Mouse (Mus musculus) brain, embryonic 14.5 days (tissue): Measurements from ENCODE around the gene Gm17349.

Source experiments
- CTCF ChIP-seq: fragments of 200-500 bp; IDR thresholded peaks from 2 replicates; pipeline ENCODE4 v1.5.1; 2012; ENCODE audit warnings: inconsistent platforms, mild to moderate bottlenecking, moderate library complexity, borderline replicate concordance; ENCODE audit not compliant: insufficient read depth, insufficient read length; ENCODE audit errors: extremely low read depth
- POLR2A ChIP-seq: fragments of 200-500 bp; IDR thresholded peaks from 2 replicates; pipeline ENCODE4 v1.6.1; 2012; ENCODE audit warnings: mild to moderate bottlenecking, inconsistent platforms, borderline replicate concordance; ENCODE audit not compliant: poor library complexity, insufficient read depth, insufficient read length, severe bottlenecking; ENCODE audit errors: extremely low read depth

GRCm38 (mm10) chr15:99661121-99661830 lies 44.0 kb downstream of the Gm17349 start:
- no peak for TF ChIP-seq POLR2A
- TF ChIP-seq CTCF, result no peak
